Mouse (Mus musculus) testis, adult 2 months (tissue): Measurements from ENCODE around the gene Mcm6. TPM values are rescaled to one million over a fixed set of nuclear protein-coding genes. Genes with fewer than 3 reads are reported as not detected.
"Not testable (repeated sequence)": the region's sequence is repeated elsewhere in the genome, so short reads cannot be mapped to it uniquely, and the experiment has no call there.

Experiments
- H3K27ac ChIP-seq: fragments of 200-500 bp; 2 replicates; pipeline ENCODE4 v1.5.1; 2012; ENCODE audit warnings: low read depth, low read length; ENCODE audit not compliant: control insufficient read depth, insufficient read depth
- H3K27me3 ChIP-seq: fragments of 200-500 bp; 2 replicates; pipeline ENCODE4 v1.6.1; 2012; ENCODE audit warnings: mild to moderate bottlenecking, low read length, moderate library complexity; ENCODE audit not compliant: control insufficient read depth, insufficient read depth
- H3K36me3 ChIP-seq: fragments of 200-500 bp; 2 replicates; pipeline ENCODE4 v1.6.1; 2012; ENCODE audit warnings: mild to moderate bottlenecking, low read length; ENCODE audit not compliant: control insufficient read depth, insufficient read depth
- H3K4me1 ChIP-seq: fragments of 200-500 bp; 2 replicates; pipeline ENCODE4 v1.6.1; 2012; ENCODE audit warnings: low read length; ENCODE audit not compliant: control insufficient read depth, insufficient read depth
- H3K4me3 ChIP-seq: fragments of 200-500 bp; 2 replicates; pipeline ENCODE4 v1.5.1; 2012; ENCODE audit warnings: low read depth, mild to moderate bottlenecking, low read length, moderate library complexity, mixed read lengths; ENCODE audit not compliant: control insufficient read depth
- CTCF ChIP-seq: fragments of 200-500 bp; IDR thresholded peaks from 2 replicates; pipeline ENCODE4 v1.5.1; 2012; ENCODE audit warnings: low read depth, mild to moderate bottlenecking, inconsistent platforms, low read length, moderate library complexity; ENCODE audit not compliant: control insufficient read depth, insufficient read depth, insufficient replicate concordance
- POLR2A ChIP-seq: fragments of 200-500 bp; IDR thresholded peaks from 2 replicates; pipeline ENCODE4 v1.6.1; 2012; ENCODE audit warnings: low read depth, mild to moderate bottlenecking, inconsistent platforms, low read length, moderate library complexity; ENCODE audit not compliant: control insufficient read depth
- polyA plus RNA-seq: library from polyadenylated mRNA; depleted of rRNA; stranded (reverse); fragments of >200 nt; gene quantifications from 2 replicates; pipeline ENCODE4 v1.2.3, GENCODE M21; 2012

Mcm6 gene
- polyA plus RNA-seq, 1 experiment, result 9.0 TPM

GRCm38 (mm10) chr1:128327165-128327564, 32.3 kb downstream of the Mcm6 start:
- Histone ChIP-seq H3K4me1 (no peaks in the 10 kb centered on the region), H3K4me3 (no peak overlapping the region), H3K27ac (no peak overlapping the region), H3K27me3 (no peaks in the 10 kb centered on the region), H3K36me3 (no peaks in the 10 kb centered on the region; the same call in 1 of the 2 replicates)
- TF ChIP-seq CTCF, result no peak
- no peak for TF ChIP-seq POLR2A

GRCm38 (mm10) chr1:128324776-128325175, 34.7 kb downstream of the Mcm6 start:
- Histone ChIP-seq H3K4me1 (no peaks in the 10 kb centered on the region), H3K4me3 (no peak overlapping the region), H3K36me3 (no peaks in the 10 kb centered on the region; the same call in 1 of the 2 replicates), H3K27me3 (no peaks in the 10 kb centered on the region), H3K27ac (no peak overlapping the region)
- no peak for TF ChIP-seq POLR2A
- TF ChIP-seq CTCF, result no peak

DNA sequence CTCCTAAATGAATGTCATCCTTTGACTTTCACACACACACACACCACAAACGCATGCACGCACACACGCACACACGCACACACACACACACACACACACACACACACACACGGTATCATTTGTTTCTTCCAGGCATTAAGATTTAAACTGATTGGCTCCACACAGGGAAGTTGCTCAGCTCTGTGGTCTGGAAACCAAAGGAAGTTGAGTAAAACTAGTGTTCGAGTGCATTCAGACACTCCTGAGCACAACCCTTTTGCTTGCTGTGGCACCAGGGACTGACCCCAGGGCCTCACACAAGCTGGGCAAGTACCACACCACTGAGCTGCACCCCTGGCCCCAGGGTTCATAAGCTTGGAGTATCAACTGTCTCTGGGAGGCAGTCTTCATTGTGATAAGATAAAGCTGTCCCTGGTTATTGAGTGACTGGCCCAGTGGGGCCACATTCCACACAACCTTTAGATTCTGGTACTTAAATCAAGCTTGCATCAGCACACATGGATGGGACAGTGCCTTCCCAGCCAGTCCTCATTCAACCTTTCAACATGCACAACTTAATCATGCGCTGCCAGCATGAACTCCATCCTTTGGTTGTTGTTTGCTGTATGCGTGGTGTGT, 36.3 kb downstream of the Mcm6 start:
- H3K4me1 ChIP-seq, result no peaks in the 10 kb centered on the region
- no peaks in the 10 kb centered on the region; the same call in 1 of the 2 replicates for H3K36me3 ChIP-seq
- H3K27ac ChIP-seq, result no peak overlapping the region
- H3K27me3 ChIP-seq, result no peaks in the 10 kb centered on the region
- H3K4me3 ChIP-seq, result no peak overlapping the region
- no peak for TF ChIP-seq CTCF
- no peak for TF ChIP-seq POLR2A

DNA sequence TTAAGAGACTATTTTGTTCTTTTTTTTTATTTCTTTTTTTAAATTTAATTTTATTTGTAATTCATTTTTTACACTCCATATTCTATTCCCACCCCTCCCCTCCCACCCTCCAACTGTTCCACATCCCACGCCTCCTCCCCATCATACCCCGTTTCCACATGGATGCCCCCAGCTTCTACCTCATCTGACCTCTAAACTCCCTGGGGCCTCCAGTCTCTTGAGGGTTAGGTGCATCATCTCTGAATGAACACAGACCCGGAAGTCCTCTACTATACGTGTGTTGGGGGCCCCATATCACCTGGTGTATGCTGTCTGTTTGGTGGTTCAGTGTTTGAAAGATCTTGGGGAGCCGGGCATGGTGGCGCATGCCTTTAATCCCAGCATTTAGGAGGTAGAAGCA, 40.2 kb downstream of the Mcm6 start:
- H3K36me3 ChIP-seq, H3K4me1 ChIP-seq, H3K4me3 ChIP-seq, H3K27ac ChIP-seq, H3K27me3 ChIP-seq: not testable (repeated sequence)

DNA sequence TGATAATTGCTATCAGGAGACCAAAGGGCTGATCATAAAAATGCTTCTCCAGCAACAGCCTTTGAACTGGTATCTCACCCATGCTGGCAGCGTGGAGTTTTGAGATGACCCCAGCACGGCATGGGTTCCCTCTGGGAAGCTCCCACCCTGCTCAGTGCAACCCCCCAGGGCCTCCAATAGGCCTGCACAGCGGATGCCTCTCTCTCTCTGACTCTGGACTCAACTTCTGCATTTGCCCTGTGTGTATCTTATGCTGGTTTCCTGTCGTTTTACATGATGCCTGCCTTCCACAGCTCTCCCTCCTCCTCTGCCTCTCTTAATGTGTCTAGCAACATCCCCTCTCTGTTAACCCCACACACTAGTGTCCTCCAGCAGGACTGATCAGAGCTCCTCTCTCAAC, 44.8 kb downstream of the Mcm6 start:
- Histone ChIP-seq H3K36me3 (no peaks in the 10 kb centered on the region; the same call in 1 of the 2 replicates), H3K4me3 (no peak overlapping the region), H3K4me1 (no peaks in the 10 kb centered on the region), H3K27me3 (no peaks in the 10 kb centered on the region), H3K27ac (no peak overlapping the region)
- TF ChIP-seq CTCF, result no peak
- TF ChIP-seq POLR2A, result no peak

DNA sequence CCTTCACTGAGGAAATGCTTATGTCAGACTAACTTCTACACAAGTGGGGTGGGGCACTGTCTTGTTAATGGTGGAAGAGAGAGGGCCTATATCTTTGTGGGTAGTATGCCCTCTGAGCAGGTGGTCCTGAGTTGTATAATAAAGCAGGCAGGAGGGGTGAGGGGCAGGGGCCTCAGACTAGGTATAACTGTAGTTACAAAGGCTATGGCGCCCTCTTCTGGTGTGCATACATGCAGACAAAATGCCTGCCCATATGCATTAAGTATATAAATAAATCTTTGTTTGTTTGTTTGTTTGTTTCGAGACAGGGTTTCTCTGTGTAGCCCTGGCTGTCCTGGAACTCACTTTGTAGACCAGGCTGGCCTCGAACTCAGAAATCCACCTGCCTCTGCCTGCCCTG, 50.4 kb downstream of the Mcm6 start:
- H3K27me3 ChIP-seq, result no peaks in the 10 kb centered on the region
- 0 out of 2 replicates have a peak, but pooled peaks cover 1% of the 10 kb centered on the region for H3K4me1 ChIP-seq
- no peaks in the 10 kb centered on the region; the same call in 1 of the 2 replicates for H3K36me3 ChIP-seq
- no peak overlapping the region for H3K27ac ChIP-seq
- H3K4me3 ChIP-seq, result no peak overlapping the region
- TF ChIP-seq CTCF (no peak), POLR2A (no peak)

DNA sequence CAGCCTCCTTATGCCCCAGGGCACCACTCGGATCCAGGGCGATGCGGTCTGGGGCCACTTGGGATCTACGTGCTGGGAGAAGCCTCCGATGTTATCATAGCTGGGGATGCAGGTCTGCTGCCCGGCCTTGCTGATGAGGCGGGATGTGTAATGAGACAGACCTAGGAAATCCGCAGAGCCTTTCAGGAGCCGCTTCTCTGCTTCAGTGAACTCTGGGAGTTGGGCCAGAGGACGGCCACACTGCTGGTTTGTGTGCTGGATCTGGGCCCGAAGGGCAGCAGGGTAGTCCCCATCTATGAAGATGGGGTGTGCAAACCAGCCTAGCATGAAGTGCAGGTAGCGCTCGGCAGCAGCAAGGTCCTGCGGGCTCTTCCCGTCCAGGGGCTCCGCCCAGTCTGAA, 55.6 kb downstream of the Mcm6 start:
- Histone ChIP-seq H3K27me3 (no peaks in the 10 kb centered on the region), H3K27ac (no peak overlapping the region), H3K4me3 (no peak overlapping the region), H3K36me3 (no peaks in the 10 kb centered on the region; the same call in 1 of the 2 replicates), H3K4me1 (0 out of 2 replicates have a peak, but pooled peaks cover 2% of the 10 kb centered on the region)
- TF ChIP-seq POLR2A (no peak), CTCF (no peak)
